Comparison of ENCODE assay signal across 23 mouse cellular contexts in the genomic region with DNA sequence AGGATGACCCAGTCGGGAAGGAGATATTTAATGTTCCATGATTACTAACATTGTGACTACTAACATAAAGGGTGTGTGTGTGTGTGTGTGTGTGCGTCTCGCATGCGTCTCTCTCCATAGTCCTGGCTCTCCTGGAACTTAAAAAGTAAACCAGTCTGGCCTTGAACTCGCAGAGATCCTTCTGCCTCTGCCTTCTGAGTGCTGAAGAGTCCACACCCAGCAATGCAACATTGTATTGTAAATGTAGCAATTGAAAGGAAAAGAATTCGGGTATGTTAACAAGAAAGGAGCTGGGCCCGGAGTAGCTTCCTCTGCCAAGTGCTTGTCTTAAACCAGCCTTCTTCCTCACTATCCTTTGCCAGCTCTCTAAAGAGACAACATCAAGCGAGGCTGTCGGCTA. TPM values are rescaled to one million over a fixed set of nuclear protein-coding genes. Genes with fewer than 3 reads are reported as not detected.
DNase-seq lines count a peak whose midpoint lies in the region; TF ChIP-seq lines count a peak whose summit lies in the region.
"Had no signal": no experiment of that assay in that cellular context is flagged by ENCODE, and none has a peak within 500 bp of the region (broad histone marks: within the 10 kb centered on the region; RNA-seq: fewer than 3 reads in every experiment).

No protein-coding gene starts in this region.

- no peak overlapping the region for H3K9ac ChIP-seq in ES-Bruce4 (ENCODE audit: low read depth, poor library complexity, severe bottlenecking)
- H3K9ac ChIP-seq: embryonic facial prominence, embryonic 13.5 days; embryonic facial prominence, embryonic 15.5 days; forebrain, embryonic 12.5 days had no signal

- no peak overlapping the region for H3K4me3 ChIP-seq in ES-Bruce4 (ENCODE audit: low read depth, low read length)
- H3K4me3 ChIP-seq: embryonic facial prominence, embryonic 13.5 days; embryonic facial prominence, embryonic 15.5 days; erythroblast, embryonic 14.5 days; forebrain, embryonic 10.5 days; forebrain, embryonic 12.5 days had no signal

- TF ChIP-seq CTCF in ES-Bruce4 (IDR thresholded peaks at IDR 0.05; ENCODE audit: low read depth, low read length): no peak

- peaks cover 21% of the 10 kb centered on the region for H3K9me3 ChIP-seq in ES-Bruce4 (replicated peaks; ENCODE audit: control insufficient read depth, insufficient read depth, low read length, poor library complexity, severe bottlenecking)
- H3K9me3 ChIP-seq: embryonic facial prominence, embryonic 13.5 days; embryonic facial prominence, embryonic 15.5 days; forebrain, embryonic 10.5 days; forebrain, embryonic 12.5 days; G1E had no signal

- no peaks in the 10 kb centered on the region for H3K36me3 ChIP-seq in ES-Bruce4 (ENCODE audit: control insufficient read depth, insufficient read depth, low read length, poor library complexity, severe bottlenecking)
- H3K36me3 ChIP-seq: embryonic facial prominence, embryonic 13.5 days; embryonic facial prominence, embryonic 15.5 days; forebrain, embryonic 10.5 days; forebrain, embryonic 12.5 days; G1E had no signal

- H3K27ac ChIP-seq in ES-Bruce4 (ENCODE audit: insufficient read depth, low read length): no peak overlapping the region
- H3K27ac ChIP-seq: embryonic facial prominence, embryonic 13.5 days; embryonic facial prominence, embryonic 15.5 days; forebrain, embryonic 10.5 days; forebrain, embryonic 12.5 days had no signal

- H3K27me3 ChIP-seq in ES-Bruce4 (ENCODE audit: control insufficient read depth, insufficient read depth, low read length, poor library complexity, severe bottlenecking): no peaks in the 10 kb centered on the region
- H3K27me3 ChIP-seq: embryonic facial prominence, embryonic 13.5 days; embryonic facial prominence, embryonic 15.5 days; forebrain, embryonic 12.5 days had no signal

- TF ChIP-seq EP300 in ES-Bruce4 (IDR thresholded peaks at IDR 0.05; ENCODE audit: insufficient read depth, low read depth, low read length): peak; percentile 54; the same call in 1 of the 2 replicates

- H3K4me1 ChIP-seq in ES-Bruce4 (ENCODE audit: control insufficient read depth, insufficient read depth, low read length): no peaks in the 10 kb centered on the region
- H3K4me1 ChIP-seq: forebrain, embryonic 10.5 days; forebrain, embryonic 12.5 days had no signal

- DNase-seq in ES-CJ7 (ENCODE audit: low read depth, low spot score) (peak; percentile 97), R1 (ENCODE audit: low read depth, low spot score) (peak; percentile 93), MN1 (ENCODE audit: low spot score) (no peak)
- DNase-seq in layer of hippocampus, adult 11-12 months (ENCODE audit: low spot score): no peak
- no peak for DNase-seq in lung, postnatal 36 days
- DNase-seq: adrenal gland, adult 2 months; adrenal gland, postnatal 10 days; adrenal gland, postnatal 25 days; cerebellum, adult 11 months; cerebellum, adult 18-20 months; cerebellum, adult 8-10 months; cerebellum, adult 9-11 months; cerebellum, postnatal 14 days; cerebellum, postnatal 36 days; embryo, embryonic 11 days had no signal

- TF ChIP-seq POLR2A in ES-Bruce4 (IDR thresholded peaks at IDR 0.05; ENCODE audit: insufficient read depth, low read length): no peak

RNA-seq across cellular contexts. Expression of a gene that starts 1.9 kb away (rescaled TPM):
- 1.6 and 1.8 TPM in 2 replicates for polyA plus RNA-seq in ES-Bruce4 (2011; ENCODE audit: insufficient read depth, insufficient read length, low read depth, missing spikeins)
- polyA plus RNA-seq: embryonic facial prominence, embryonic 11.5 days; erythroblast, embryonic 14.5 days; forebrain, embryonic 10.5 days; forebrain, embryonic 12.5 days; G1E had no signal

Comparison
In these comparisons a context has a peak if more than half of its experiments do, and no peak if none do; other contexts are left out.
1. DNase-seq: peak in ES-CJ7 (single experiment) and R1 (single experiment); none in layer of hippocampus, adult 11-12 months (single experiment), lung, postnatal 36 days (single experiment) and MN1 (single experiment).